Mouse (Mus musculus) heart, adult 2 months (tissue): ENCODE measurements around the gene Cd4. TPM values are rescaled to one million over a fixed set of nuclear protein-coding genes. Genes with fewer than 3 reads are reported as not detected.
"Not testable (repeated sequence)": the region's sequence is repeated elsewhere in the genome, so short reads cannot be mapped to it uniquely, and the experiment has no call there.

Experiments used
- DNase-seq, 2 experiments: peaks; one replicate each; pipeline ENCODE4 v3.0.0; 2021
- H3K27ac ChIP-seq: fragments of 200-600 bp; 2 replicates; pipeline ENCODE4 v1.8.1; 2022
- H3K27me3 ChIP-seq: fragments of 200-500 bp; 2 replicates; pipeline ENCODE4 v1.6.1; 2012; ENCODE audit warnings: mild to moderate bottlenecking, low read length, inconsistent platforms, mixed read lengths; ENCODE audit not compliant: control insufficient read depth, insufficient read depth
- H3K36me3 ChIP-seq: fragments of 200-500 bp; 2 replicates; pipeline ENCODE4 v1.6.1; 2012; ENCODE audit warnings: low read length, inconsistent platforms; ENCODE audit not compliant: control insufficient read depth, insufficient read depth
- H3K4me1 ChIP-seq: fragments of 200-500 bp; 2 replicates; pipeline ENCODE4 v1.6.1; 2011; ENCODE audit warnings: low read length; ENCODE audit not compliant: control insufficient read depth, insufficient read depth
- H3K4me3 ChIP-seq: fragments of 200-600 bp; 2 replicates; pipeline ENCODE4 v1.8.1; 2022
- H3K79me2 ChIP-seq: fragments of 200-500 bp; replicated peaks from 2 replicates; pipeline ENCODE4 v1.6.1; 2012; ENCODE audit warnings: mild to moderate bottlenecking, inconsistent platforms, low read length, moderate library complexity, mixed read lengths; ENCODE audit not compliant: control insufficient read depth, insufficient read depth
- H3K9ac ChIP-seq: fragments of 200-500 bp; 2 replicates; pipeline ENCODE4 v1.6.1; 2012; ENCODE audit warnings: low read depth, mild to moderate bottlenecking, control low read depth, inconsistent platforms, low read length, mixed read lengths
- CTCF ChIP-seq: fragments of 200-600 bp; IDR thresholded peaks from 2 replicates; pipeline ENCODE4 v1.8.1; 2022; ENCODE audit warnings: antibody characterized with exemption, mild to moderate bottlenecking, moderate library complexity
- EP300 ChIP-seq: fragments of 200-500 bp; IDR thresholded peaks from 2 replicates; pipeline ENCODE4 v1.6.1; 2011; ENCODE audit warnings: low read depth, low read length, control low read depth; ENCODE audit not compliant: insufficient read depth
- POLR2A ChIP-seq: fragments of 200-500 bp; IDR thresholded peaks from 2 replicates; pipeline ENCODE4 v1.6.1; 2011; ENCODE audit warnings: mild to moderate bottlenecking, low read depth, low read length, control low read depth; ENCODE audit not compliant: insufficient read depth
- WGBS: fragments of 180-500 bp; shearing (Covaris S2); methylation state at CpG from one replicate; pipeline ENCODE4 v1.1.7; 2018; 5-methylcytosine and 5-hydroxymethylcytosine counted together
- intact Hi-C: fragments of 180-260 bp; cut with DNase I; formaldehyde crosslinking; loops from one replicate; pipeline ENCODE4 v1.15.1; 2025
- polyA plus RNA-seq: library from polyadenylated mRNA; depleted of rRNA; stranded (reverse); fragments of >200 nt; gene quantifications from 2 replicates; pipeline ENCODE4 v1.2.3, GENCODE M21; 2012
- total RNA-seq, 2 experiments: library from RNA; stranded (reverse); gene quantifications; 2 replicates each; pipeline ENCODE4 v1.2.3; 2021

Gene Cd4
- total and polyA plus RNA-seq, 3 experiments, result 0.34 to 0.66 (median 0.57) TPM

GRCm38 (mm10) chr6:124900056-124900800, 12.2 kb upstream of the Cd4 start:
- H3K36me3 ChIP-seq, result no peaks in the 10 kb centered on the region
- H3K4me1 ChIP-seq, result peaks cover 3% of the 10 kb centered on the region; the same call in 1 of the 2 replicates
- no peak overlapping the region for H3K4me3 ChIP-seq
- no peak overlapping the region for H3K27ac ChIP-seq
- H3K79me2 ChIP-seq, result no peaks in the 10 kb centered on the region
- intact Hi-C loops, result loop anchor here (5.0 kb wide), 1 partner anchor 127 kb away; no protein-coding TSS in a partner anchor
- no peak overlapping the region for H3K9ac ChIP-seq
- no peak for DNase-seq
- no peaks in the 10 kb centered on the region for H3K27me3 ChIP-seq
- no peak for TF ChIP-seq POLR2A
- no peak for TF ChIP-seq EP300
- TF ChIP-seq CTCF, result no peak
- 68% methylated on average over 8 of the region's 8 CpGs for WGBS

- Histone ChIP-seq H3K27me3 (no peaks in the 10 kb centered on the region), H3K4me1 (no peaks in the 10 kb centered on the region), H3K27ac (no peak overlapping the region), H3K9ac (no peak overlapping the region), H3K36me3 (no peaks in the 10 kb centered on the region), H3K79me2 (no peaks in the 10 kb centered on the region), H3K4me3 (no peak overlapping the region)
- no peak for TF ChIP-seq POLR2A
- TF ChIP-seq CTCF, result no peak
- no peak for TF ChIP-seq EP300
- DNase-seq, result no peak
- intact Hi-C loops, result no loop called here
- 59% methylated on average over 3 of the region's 3 CpGs for WGBS
Observed at GRCm38 (mm10) chr6:124898359-124898758, 10.3 kb upstream of the Cd4 start.

GRCm38 (mm10) chr6:124894113-124894512, 6.1 kb upstream of the Cd4 start:
- intact Hi-C loops, H3K9ac ChIP-seq: not testable (repeated sequence)

GRCm38 (mm10) chr6:124890997-124891396, 3.0 kb upstream of the Cd4 start:
- 59% methylated on average over 6 of the region's 6 CpGs for WGBS
- no peaks in the 10 kb centered on the region for H3K36me3 ChIP-seq
- no peak overlapping the region for H3K9ac ChIP-seq
- TF ChIP-seq EP300 (no peak), POLR2A (no peak), CTCF (no peak)
- H3K4me1 ChIP-seq, result no peaks in the 10 kb centered on the region
- intact Hi-C loops, result no loop called here
- no peaks in the 10 kb centered on the region for H3K79me2 ChIP-seq
- no peak overlapping the region for H3K27ac ChIP-seq
- no peak for DNase-seq
- H3K27me3 ChIP-seq, result no peaks in the 10 kb centered on the region
- no peak overlapping the region for H3K4me3 ChIP-seq

More at GRCm38 (mm10) chr6:124894113-124894512, 6.1 kb upstream of the Cd4 start:
- H3K4me3 ChIP-seq, H3K4me1 ChIP-seq, H3K36me3 ChIP-seq, H3K79me2 ChIP-seq, H3K27me3 ChIP-seq, DNase-seq, H3K27ac ChIP-seq: not testable (repeated sequence)
- 82% methylated on average over 2 of the region's 2 CpGs for WGBS

GRCm38 (mm10) chr6:124888555-124889125, 619 bp upstream of the Cd4 start:
- TF ChIP-seq POLR2A (no peak), EP300 (no peak), CTCF (no peak)
- no peaks in the 10 kb centered on the region for H3K79me2 ChIP-seq
- H3K27me3 ChIP-seq, result no peaks in the 10 kb centered on the region
- H3K27ac ChIP-seq, result no peak overlapping the region
- 91% methylated on average over 6 of the region's 6 CpGs for WGBS
- peaks cover 3% of the 10 kb centered on the region; the same call in 1 of the 2 replicates for H3K4me1 ChIP-seq
- no peak overlapping the region for H3K4me3 ChIP-seq
- no peak overlapping the region for H3K9ac ChIP-seq
- no peaks in the 10 kb centered on the region for H3K36me3 ChIP-seq
- intact Hi-C loops, result no loop called here
- no peak for DNase-seq

- 93% methylated on average over 8 of the region's 8 CpGs for WGBS
- no peak overlapping the region for H3K4me3 ChIP-seq
- intact Hi-C loops, result no loop called here
- peaks cover 3% of the 10 kb centered on the region; the same call in 1 of the 2 replicates for H3K4me1 ChIP-seq
- H3K79me2 ChIP-seq, result no peaks in the 10 kb centered on the region
- no peaks in the 10 kb centered on the region for H3K36me3 ChIP-seq
- no peak overlapping the region for H3K9ac ChIP-seq
- no peaks in the 10 kb centered on the region for H3K27me3 ChIP-seq
- no peak overlapping the region for H3K27ac ChIP-seq
- TF ChIP-seq POLR2A (no peak), EP300 (no peak), CTCF (no peak)
- no peak for DNase-seq
Observed at GRCm38 (mm10) chr6:124885956-124886381, 2.1 kb downstream of the Cd4 start.
